Mouse (Mus musculus): ENCODE measurements around the gene Dnah6.

GRCm38 (mm10) chr6:73027881-73028280 is 193.6 kb downstream of the Dnah6 start:
- TF ChIP-seq CTCF (IDR thresholded peaks at IDR 0.05; ENCODE audit: low read depth, low read length) (no peak), TAL1 (conservative IDR thresholded peaks at IDR 0.05; ENCODE audit: low read depth, low read length) (no peak)

All from G1E (cell line).